Mouse (Mus musculus): Measurements from ENCODE around the gene Gm28043.
A peak's percentile ranks its signal among the peaks of the same experiment; 100 is the strongest.
"Not testable (repeated sequence)": the region's sequence is repeated elsewhere in the genome, so short reads cannot be mapped to it uniquely, and the experiment has no call there.

The Gm28043 gene

GRCm38 (mm10) chr17:29711745-29712431 is 97.2 kb downstream of the Gm28043 start:
- no peak for DNase-seq (ENCODE audit: low spot score in 2 of 2)

GRCm38 (mm10) chr17:29712565-29712964 is 97.9 kb downstream of the Gm28043 start:
- no peak for DNase-seq (ENCODE audit: low spot score in 2 of 2)

GRCm38 (mm10) chr17:29713734-29714133 is 99.1 kb downstream of the Gm28043 start:
- DNase-seq (ENCODE audit: low spot score in 2 of 2): not testable (repeated sequence)

GRCm38 (mm10) chr17:29716732-29717445 is 102.2 kb downstream of the Gm28043 start, which contains the start of gene Ccdc167:
Gene Ccdc167 (minus strand): TSS chr17:29717044.
- DNase-seq (ENCODE audit: low spot score in 2 of 2): peak; percentile 96

- DNase-seq (ENCODE audit: low spot score in 2 of 2): no peak
These were observed 104.0 kb downstream of the Gm28043 start for GRCm38 (mm10) chr17:29718660-29719059.

GRCm38 (mm10) chr17:29719628-29720575 is 105.2 kb downstream of the Gm28043 start:
- DNase-seq (ENCODE audit: low spot score in 2 of 2): no peak

- DNase-seq (ENCODE audit: low spot score in 2 of 2): no peak
These were observed 106.2 kb downstream of the Gm28043 start for GRCm38 (mm10) chr17:29720755-29721365.

- no peak for DNase-seq (ENCODE audit: low spot score in 2 of 2)
These were observed 109.9 kb downstream of the Gm28043 start for GRCm38 (mm10) chr17:29724610-29725009.

- DNase-seq (ENCODE audit: low spot score in 2 of 2): no peak
These were observed 110.4 kb downstream of the Gm28043 start for GRCm38 (mm10) chr17:29725027-29725620.

- no peak for DNase-seq (ENCODE audit: low spot score in 2 of 2)
These were observed 113.4 kb downstream of the Gm28043 start for GRCm38 (mm10) chr17:29728082-29728481.

- DNase-seq (ENCODE audit: low spot score in 2 of 2): no peak
These were observed 116.0 kb downstream of the Gm28043 start for GRCm38 (mm10) chr17:29730510-29731265.

GRCm38 (mm10) chr17:29731266-29731952 is 116.7 kb downstream of the Gm28043 start:
- DNase-seq (ENCODE audit: low spot score in 2 of 2): no peak

- no peak for DNase-seq (ENCODE audit: low spot score in 2 of 2)
These were observed 117.3 kb downstream of the Gm28043 start for GRCm38 (mm10) chr17:29731953-29732325.

- no peak for DNase-seq (ENCODE audit: low spot score in 2 of 2)
These were observed 117.8 kb downstream of the Gm28043 start for GRCm38 (mm10) chr17:29732522-29732921.

GRCm38 (mm10) chr17:29736448-29737014 is 121.9 kb downstream of the Gm28043 start:
- no peak for DNase-seq (ENCODE audit: low spot score in 2 of 2)

GRCm38 (mm10) chr17:29737849-29738804 is 123.5 kb downstream of the Gm28043 start:
- no peak for DNase-seq (ENCODE audit: low spot score in 2 of 2)

- no peak for DNase-seq (ENCODE audit: low spot score in 2 of 2)
These were observed 132.8 kb downstream of the Gm28043 start for GRCm38 (mm10) chr17:29747466-29747865.
